Mouse (Mus musculus) E14TG2a.4 (cell line): ENCODE measurements around the gene Paqr8.

Experiments used
- CTCF ChIP-seq: conservative IDR thresholded peaks from 2 replicates; pipeline ENCODE4 v1.5.1; 2014; ENCODE audit warnings: low read length
- NANOG ChIP-seq: IDR thresholded peaks from 2 replicates; pipeline ENCODE4 v1.6.1; 2014; ENCODE audit warnings: borderline replicate concordance, low read length, mixed read lengths
- POU5F1 ChIP-seq: IDR thresholded peaks from 2 replicates; pipeline ENCODE4 v1.6.1; 2014; ENCODE audit warnings: low read length, borderline replicate concordance

GRCm38 (mm10) chr1:20877355-20877754 lies 13.1 kb upstream of the Paqr8 start:
- TF ChIP-seq CTCF = no peak
- TF ChIP-seq NANOG = no peak
- no peak for TF ChIP-seq POU5F1
